Mouse (Mus musculus) myocyte (in vitro differentiated cells): ENCODE measurements around the gene Gm2310. TPM values are rescaled to one million over a fixed set of nuclear protein-coding genes. Genes with fewer than 3 reads are reported as not detected.
A peak's percentile ranks its signal among the peaks of the same experiment; 100 is the strongest.

Experiments used
- H3K27me3 ChIP-seq: one replicate; pipeline ENCODE4 v1.6.1; 2011; ENCODE audit not compliant: control insufficient read depth, insufficient read depth, insufficient read length
- H3K36me3 ChIP-seq: one replicate; pipeline ENCODE4 v1.6.1; 2011; ENCODE audit not compliant: control insufficient read depth, insufficient read depth
- H3K4me2 ChIP-seq: one replicate; pipeline ENCODE4 v1.6.1; 2011; ENCODE audit warnings: low read depth, control low read depth
- H3K4me3 ChIP-seq: one replicate; pipeline ENCODE4 v1.5.1; 2011; ENCODE audit warnings: mild to moderate bottlenecking, control low read depth, moderate library complexity
- H3K79me2 ChIP-seq: one replicate; pipeline ENCODE4 v1.6.1; 2011; ENCODE audit not compliant: control insufficient read depth, insufficient read depth
- H3ac ChIP-seq: one replicate; pipeline ENCODE4 v1.6.1; 2011; ENCODE audit not compliant: control insufficient read depth, insufficient read length
- CEBPB ChIP-seq: IDR thresholded peaks from 2 replicates; pipeline ENCODE4 v1.6.1; 2011; ENCODE audit warnings: mild to moderate bottlenecking, moderate library complexity; ENCODE audit not compliant: poor library complexity, insufficient read depth, severe bottlenecking
- E2F4 ChIP-seq: IDR thresholded peaks from one replicate; pipeline ENCODE4 v1.6.1; 2011; ENCODE audit warnings: mild to moderate bottlenecking, control low read depth, moderate library complexity; ENCODE audit not compliant: insufficient read depth
- MAX ChIP-seq: IDR thresholded peaks from one replicate; pipeline ENCODE4 v1.6.1; 2011; ENCODE audit warnings: low read depth, mild to moderate bottlenecking, control low read depth
- MYOD1 ChIP-seq, 3 experiments: IDR thresholded peaks; one replicate each; pipeline ENCODE4 v1.6.1; 2011; ENCODE audit warnings: control low read depth in 2 of 3, low read depth in 2 of 3, mild to moderate bottlenecking in 2 of 3, moderate library complexity in 1 of 3; ENCODE audit not compliant: insufficient read length in 2 of 3, control insufficient read depth in 1 of 3
- MYOG ChIP-seq, 3 experiments: IDR thresholded peaks; one replicate each; pipeline ENCODE4 v1.6.1; 2011; ENCODE audit warnings: control low read depth in 2 of 3, low read depth in 2 of 3, mild to moderate bottlenecking in 2 of 3; ENCODE audit not compliant: insufficient read length in 2 of 3, control insufficient read depth in 1 of 3, insufficient read depth in 1 of 3
- POLR2A ChIP-seq: IDR thresholded peaks from one replicate; pipeline ENCODE4 v1.6.1; 2011; ENCODE audit warnings: low read depth, mild to moderate bottlenecking, control low read depth, moderate library complexity; ENCODE audit not compliant: insufficient read length
- POLR2AphosphoS2 ChIP-seq: IDR thresholded peaks from one replicate; pipeline ENCODE4 v1.6.1; 2011; ENCODE audit warnings: low read depth, control low read depth; ENCODE audit not compliant: insufficient read length
- REST ChIP-seq: IDR thresholded peaks from one replicate; pipeline ENCODE4 v1.6.1; 2011; ENCODE audit warnings: mild to moderate bottlenecking, control low read depth, moderate library complexity; ENCODE audit not compliant: insufficient read depth, insufficient read length
- SRF ChIP-seq: IDR thresholded peaks from one replicate; pipeline ENCODE4 v1.6.1; 2011; ENCODE audit warnings: low read depth; ENCODE audit not compliant: control insufficient read depth, insufficient read length
- TCF12 ChIP-seq: IDR thresholded peaks from one replicate; pipeline ENCODE4 v1.6.1; 2011; ENCODE audit warnings: mild to moderate bottlenecking, control low read depth; ENCODE audit not compliant: poor library complexity, insufficient read depth, severe bottlenecking
- TCF3 ChIP-seq: IDR thresholded peaks from one replicate; pipeline ENCODE4 v1.6.1; 2011; ENCODE audit warnings: low read depth, control low read depth; ENCODE audit not compliant: insufficient read length
- USF1 ChIP-seq: IDR thresholded peaks from one replicate; pipeline ENCODE4 v1.6.1; 2011; ENCODE audit warnings: low read depth, mild to moderate bottlenecking, control low read depth, moderate library complexity
- polyA plus RNA-seq: library from polyadenylated mRNA; unstranded; fragments of >200 nt; fragmentation: generic; extraction: Trizol; gene quantifications from one replicate; pipeline ENCODE4 v1.2.1, GENCODE M21; 2012; ENCODE audit warnings: missing spikeins

The Gm2310 gene
- polyA plus RNA-seq, 1 experiment: not detected

GRCm38 (mm10) chr15:8563423-8564194 is 43.9 kb upstream of the Gm2310 start:
- Histone ChIP-seq H3ac (no peak overlapping the region), H3K36me3 (no peaks in the 10 kb centered on the region), H3K4me3 (no peak overlapping the region), H3K79me2 (no peaks in the 10 kb centered on the region), H3K4me2 (no peak overlapping the region), H3K27me3 (no peaks in the 10 kb centered on the region)
- TF ChIP-seq REST (no peak), USF1 (peak; percentile 59)

GRCm38 (mm10) chr15:8562776-8563175 is 43.0 kb upstream of the Gm2310 start:
- Histone ChIP-seq H3K36me3 (no peaks in the 10 kb centered on the region), H3K4me3 (no peak overlapping the region), H3ac (no peak overlapping the region), H3K27me3 (no peaks in the 10 kb centered on the region), H3K4me2 (no peak overlapping the region), H3K79me2 (no peaks in the 10 kb centered on the region)
- TF ChIP-seq SRF (no peak), MYOG (IDR thresholded peaks at IDR 0.05; ENCODE audit: control insufficient read depth in 1 of 3, insufficient read depth in 1 of 3, insufficient read length in 2 of 3, low read depth in 2 of 3) (peak in 1 of 3 experiments; percentile 24), MYOD1 (IDR thresholded peaks at IDR 0.05; ENCODE audit: control insufficient read depth in 1 of 3, insufficient read length in 2 of 3, low read depth in 2 of 3) (peak in 2 of 3 experiments; percentile 10 to 31)

GRCm38 (mm10) chr15:8531201-8531600 is 11.4 kb upstream of the Gm2310 start:
- no peaks in the 10 kb centered on the region for H3K36me3 ChIP-seq
- H3K4me3 ChIP-seq: no peak overlapping the region
- no peaks in the 10 kb centered on the region for H3K79me2 ChIP-seq
- H3K4me2 ChIP-seq: no peak overlapping the region
- H3K27me3 ChIP-seq: no peaks in the 10 kb centered on the region
- no peak overlapping the region for H3ac ChIP-seq
- TF ChIP-seq MYOG (IDR thresholded peaks at IDR 0.05; ENCODE audit: control insufficient read depth in 1 of 3, insufficient read depth in 1 of 3, insufficient read length in 2 of 3, low read depth in 2 of 3) (no peak), CEBPB (no peak), REST (no peak), TCF12 (no peak), MYOD1 (IDR thresholded peaks at IDR 0.05; ENCODE audit: control insufficient read depth in 1 of 3, insufficient read length in 2 of 3, low read depth in 2 of 3) (no peak), SRF (no peak), TCF3 (no peak), E2F4 (no peak), POLR2A (no peak), POLR2AphosphoS2 (no peak), MAX (no peak), USF1 (no peak)

GRCm38 (mm10) chr15:8512957-8513356 is 6.8 kb downstream of the Gm2310 start:
- Histone ChIP-seq H3ac (no peak overlapping the region), H3K27me3 (no peaks in the 10 kb centered on the region), H3K36me3 (no peaks in the 10 kb centered on the region), H3K79me2 (no peaks in the 10 kb centered on the region), H3K4me3 (no peak overlapping the region), H3K4me2 (peak overlapping the region; percentile 91)
- TF ChIP-seq MAX: no peak
- TF ChIP-seq TCF12: no peak
- TF ChIP-seq CEBPB: no peak
- TF ChIP-seq USF1: no peak
- TF ChIP-seq REST: no peak
- TF ChIP-seq E2F4: no peak
- TF ChIP-seq POLR2AphosphoS2: no peak
- no peak for TF ChIP-seq MYOD1 (IDR thresholded peaks at IDR 0.05; ENCODE audit: control insufficient read depth in 1 of 3, insufficient read length in 2 of 3, low read depth in 2 of 3)
- TF ChIP-seq SRF: no peak
- TF ChIP-seq POLR2A: no peak

DNA sequence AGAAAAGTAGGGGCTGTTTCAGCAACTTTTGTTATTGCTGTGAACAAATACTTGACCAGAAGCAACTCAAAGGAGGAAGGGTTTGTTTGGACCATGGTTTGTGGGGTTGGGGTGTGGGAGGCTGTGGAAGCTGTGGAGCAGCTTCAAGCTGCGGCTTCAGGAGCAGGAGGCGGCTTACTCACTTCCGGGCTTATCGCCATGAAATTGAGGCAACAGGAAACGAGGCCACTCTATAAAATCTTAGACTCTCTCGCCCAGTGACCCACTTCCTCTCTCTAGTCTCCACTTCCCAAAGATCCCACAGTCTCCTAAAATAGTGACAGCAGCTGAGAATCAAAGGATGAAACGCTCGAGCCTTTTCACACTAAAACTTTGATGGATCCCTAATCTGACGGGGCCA is 7.9 kb downstream of the Gm2310 start:
- H3K36me3 ChIP-seq: no peaks in the 10 kb centered on the region
- peak overlapping the region; percentile 17 for H3K4me3 ChIP-seq
- H3ac ChIP-seq: no peak overlapping the region
- peak overlapping the region; percentile 91 for H3K4me2 ChIP-seq
- no peaks in the 10 kb centered on the region for H3K79me2 ChIP-seq
- no peaks in the 10 kb centered on the region for H3K27me3 ChIP-seq
- TF ChIP-seq POLR2A (peak; percentile 25), TCF3 (no peak)

DNA sequence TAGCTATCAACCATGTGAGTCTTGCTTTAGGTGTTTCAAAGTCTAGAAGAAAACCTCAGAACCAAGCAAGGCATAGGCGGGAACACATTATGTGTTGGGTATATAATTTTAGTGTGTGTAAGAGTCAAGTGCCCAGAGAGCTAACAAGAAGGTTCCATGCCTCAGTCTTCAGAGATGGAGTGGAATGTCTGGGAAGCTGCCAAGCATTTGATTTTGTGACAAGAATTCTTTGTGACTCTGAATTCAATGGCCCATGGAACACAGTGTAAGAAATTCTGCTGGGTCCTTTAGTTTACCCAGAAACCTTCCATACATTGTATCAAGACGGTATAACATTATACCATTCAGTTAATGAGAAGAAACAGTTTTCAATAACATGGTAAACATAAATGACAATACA is 17.3 kb downstream of the Gm2310 start:
- no peak for TF ChIP-seq USF1
- no peak for TF ChIP-seq SRF
- no peak for TF ChIP-seq REST
- H3K36me3 ChIP-seq: no peaks in the 10 kb centered on the region
- no peaks in the 10 kb centered on the region for H3K27me3 ChIP-seq
- H3K4me3 ChIP-seq: no peak overlapping the region
- no peak overlapping the region for H3ac ChIP-seq
- no peaks in the 10 kb centered on the region for H3K79me2 ChIP-seq
- no peak overlapping the region for H3K4me2 ChIP-seq
